Comparison of ENCODE assay signal across 12 mouse cellular contexts in the genomic region with DNA sequence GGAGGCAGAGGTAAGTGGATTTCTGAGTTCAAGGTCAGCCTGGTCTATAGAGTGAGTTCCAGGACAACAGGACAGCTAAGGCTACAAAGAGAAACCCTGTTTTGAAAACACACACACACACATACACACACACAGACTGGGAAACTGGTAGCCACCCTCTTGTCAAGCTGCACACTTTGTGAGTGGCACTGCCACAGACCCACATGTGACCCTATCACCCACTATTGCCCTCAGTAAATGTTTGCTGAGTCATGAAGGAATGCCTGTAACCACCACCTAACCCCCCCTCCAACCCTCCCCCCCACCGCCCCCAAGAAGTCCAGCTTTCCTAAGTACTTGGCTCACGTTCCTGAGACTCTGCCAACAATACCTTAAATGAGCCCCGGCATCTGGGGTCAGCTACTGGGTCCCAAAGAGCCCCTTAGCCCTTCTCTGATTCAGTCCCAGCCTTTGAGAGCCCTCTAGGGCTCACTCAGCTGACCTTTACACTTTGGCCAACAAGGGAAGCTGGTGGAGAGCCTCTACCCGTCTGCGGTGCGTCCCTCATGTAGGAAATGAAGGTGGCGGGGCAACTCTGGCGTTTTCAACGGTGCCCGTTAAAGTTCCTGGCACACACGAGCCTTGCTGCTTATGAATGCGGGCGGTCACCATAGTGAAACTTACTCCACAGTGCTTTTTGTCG. TPM values are rescaled to one million over a fixed set of nuclear protein-coding genes. Genes with fewer than 3 reads are reported as not detected.
A peak's percentile ranks its signal among the peaks of the same experiment; 100 is the strongest.
DNase-seq lines count a peak whose midpoint lies in the region; ATAC-seq and TF ChIP-seq lines count a peak whose summit lies in the region.
"Had no signal": no experiment of that assay in that cellular context is flagged by ENCODE, and none has a peak within 500 bp of the region (broad histone marks: within the 10 kb centered on the region; RNA-seq: fewer than 3 reads in every experiment).

No protein-coding gene starts in this region.

- H3K4me3 ChIP-seq in heart, embryonic 12.5 days, result no peak overlapping the region
- H3K4me3 ChIP-seq in liver, postnatal 0 days (ENCODE audit: low read depth, low read length), result no peak overlapping the region
- no peak overlapping the region for H3K4me3 ChIP-seq in small intestine, adult 2 months (ENCODE audit: low read depth, low read length)
- H3K4me3 ChIP-seq: erythroblast, embryonic 14.5 days; limb, embryonic 10.5 days had no signal

- WGBS in heart, embryonic 12.5 days, result 70% methylated on average over 14 of the region's 14 CpGs
- WGBS in liver, postnatal 0 days (ENCODE audit: insufficient replicate concordance), result 71% methylated on average over 14 of the region's 14 CpGs
- WGBS in small intestine, adult 2 months, result 26% methylated on average over 14 of the region's 14 CpGs

- H3K27ac ChIP-seq in heart, embryonic 12.5 days (ENCODE audit: poor library complexity, severe bottlenecking), result no peak overlapping the region
- H3K27ac ChIP-seq in liver, postnatal 0 days (ENCODE audit: low read depth), result peak overlapping the region; percentile 91
- H3K27ac ChIP-seq in small intestine, adult 2 months (ENCODE audit: insufficient read depth, low read depth, low read length), result peak overlapping the region; percentile 73
- H3K27ac ChIP-seq: kidney, postnatal 0 days; limb, embryonic 10.5 days had no signal

- no peak for TF ChIP-seq CTCF in liver, postnatal 0 days (IDR thresholded peaks at IDR 0.05; ENCODE audit: low read depth)
- no peak for TF ChIP-seq CTCF in small intestine, adult 2 months (IDR thresholded peaks at IDR 0.05; ENCODE audit: extremely low read depth, insufficient read length, insufficient replicate concordance, low read depth, low read length)

- H3K4me2 ChIP-seq in heart, embryonic 12.5 days, result no peak overlapping the region
- no peak overlapping the region for H3K4me2 ChIP-seq in liver, postnatal 0 days (ENCODE audit: low read depth, low read length)

- H3K4me1 ChIP-seq in heart, embryonic 12.5 days (replicated peaks), result peaks cover 43% of the 10 kb centered on the region
- H3K4me1 ChIP-seq in liver, postnatal 0 days (ENCODE audit: insufficient read depth), result peaks cover 35% of the 10 kb centered on the region
- peaks cover 42% of the 10 kb centered on the region for H3K4me1 ChIP-seq in small intestine, adult 2 months (ENCODE audit: control insufficient read depth, insufficient read depth, insufficient read length, low read length)

- no peaks in the 10 kb centered on the region for H3K27me3 ChIP-seq in heart, embryonic 12.5 days (replicated peaks)
- H3K27me3 ChIP-seq in liver, postnatal 0 days (ENCODE audit: insufficient read depth, low read length), result no peaks in the 10 kb centered on the region
- H3K27me3 ChIP-seq in small intestine, adult 2 months (ENCODE audit: control insufficient read depth, insufficient read depth, low read length), result no peaks in the 10 kb centered on the region

- no peak for ATAC-seq in heart, embryonic 12.5 days (ENCODE audit: insufficient number of reproducible peaks, low FRiP score)
- no peak for ATAC-seq in liver, postnatal 0 days

- H3K36me3 ChIP-seq in heart, embryonic 12.5 days, result no peaks in the 10 kb centered on the region
- H3K36me3 ChIP-seq in liver, postnatal 0 days (replicated peaks; ENCODE audit: insufficient read depth, low read length), result no peaks in the 10 kb centered on the region
- no peaks in the 10 kb centered on the region for H3K36me3 ChIP-seq in small intestine, adult 2 months (ENCODE audit: control insufficient read depth, insufficient read depth, low read length)

- no peak overlapping the region for H3K9ac ChIP-seq in heart, embryonic 12.5 days
- no peak overlapping the region; the same call in 1 of the 2 replicates for H3K9ac ChIP-seq in liver, postnatal 0 days (replicated peaks)

- TF ChIP-seq EP300 in liver, postnatal 0 days (IDR thresholded peaks at IDR 0.05; ENCODE audit: low read depth), result no peak

- no peak for TF ChIP-seq POLR2A in small intestine, adult 2 months (IDR thresholded peaks at IDR 0.05; ENCODE audit: low read depth, low read length)

- no peaks in the 10 kb centered on the region for H3K9me3 ChIP-seq in heart, embryonic 12.5 days (replicated peaks)
- no peaks in the 10 kb centered on the region for H3K9me3 ChIP-seq in liver, postnatal 0 days (ENCODE audit: low read length)
- H3K9me3 ChIP-seq: limb, embryonic 10.5 days had no signal

- DNase-seq in heart, adult 11 months, result peak; percentile 97
- no peak for DNase-seq in liver, postnatal 0 days
- no peak for DNase-seq in liver
- peak; percentile 64 to 87 for DNase-seq in kidney, postnatal 25 days
- no peak for DNase-seq in thymus, adult 18-20 months
- no peak for DNase-seq in thymus, postnatal 36 days
- DNase-seq: spleen, adult 18-20 months had no signal

RNA-seq across cellular contexts. Expression of a gene that starts 19.9 kb away (rescaled TPM):
- polyA plus RNA-seq in heart, embryonic 12.5 days (2016; fragmentation: Nextera tagmentation; extraction: Ambion mirVana), result 14.6 and 14.7 TPM in 2 replicates
- 10.9 and 12.3 TPM in 2 replicates for polyA plus RNA-seq in liver, postnatal 0 days (2015; fragmentation: Nextera tagmentation; extraction: Ambion mirVana)
- 14.7 and 33.2 TPM in 2 replicates for polyA plus RNA-seq in small intestine, adult 2 months (2012; rRNA removed)

RNA-seq across cellular contexts. Expression of a gene that starts 33.0 kb away (rescaled TPM):
- 88.9 and 89.3 TPM in 2 replicates for polyA plus RNA-seq in heart, embryonic 12.5 days (2016; fragmentation: Nextera tagmentation; extraction: Ambion mirVana)
- 61.5 and 63.0 TPM in 2 replicates for polyA plus RNA-seq in liver, postnatal 0 days (2015; fragmentation: Nextera tagmentation; extraction: Ambion mirVana)
- 22.6 and 47.0 TPM in 2 replicates for polyA plus RNA-seq in small intestine, adult 2 months (2012; rRNA removed)

RNA-seq across cellular contexts. Expression of a gene that starts 33.4 kb away (rescaled TPM):
- polyA plus RNA-seq in heart, embryonic 12.5 days (2016; fragmentation: Nextera tagmentation; extraction: Ambion mirVana), result 497 and 519 TPM in 2 replicates
- polyA plus RNA-seq in liver, postnatal 0 days (2015; fragmentation: Nextera tagmentation; extraction: Ambion mirVana), result 86.7 and 87.0 TPM in 2 replicates
- polyA plus RNA-seq in small intestine, adult 2 months (2012; rRNA removed), result 266 and 416 TPM in 2 replicates

RNA-seq across cellular contexts. Expression of a gene that starts 36.5 kb away (rescaled TPM):
- 26.0 and 27.8 TPM in 2 replicates for polyA plus RNA-seq in heart, embryonic 12.5 days (2016; fragmentation: Nextera tagmentation; extraction: Ambion mirVana)
- polyA plus RNA-seq in liver, postnatal 0 days (2015; fragmentation: Nextera tagmentation; extraction: Ambion mirVana), result 14.0 and 16.3 TPM in 2 replicates
- polyA plus RNA-seq in small intestine, adult 2 months (2012; rRNA removed), result 5.6 and 9.4 TPM in 2 replicates

Comparison
In these comparisons a context has a peak if more than half of its experiments do, and no peak if none do; other contexts are left out.
1. DNase-seq: peak in heart, adult 11 months (single experiment) and kidney, postnatal 25 days (2 of 2); none in liver, postnatal 0 days (single experiment), liver (single experiment), thymus, adult 18-20 months (0 of 2) and thymus, postnatal 36 days (0 of 2).